10 mouse cellular contexts compared by ENCODE assay signal in the genomic region with DNA sequence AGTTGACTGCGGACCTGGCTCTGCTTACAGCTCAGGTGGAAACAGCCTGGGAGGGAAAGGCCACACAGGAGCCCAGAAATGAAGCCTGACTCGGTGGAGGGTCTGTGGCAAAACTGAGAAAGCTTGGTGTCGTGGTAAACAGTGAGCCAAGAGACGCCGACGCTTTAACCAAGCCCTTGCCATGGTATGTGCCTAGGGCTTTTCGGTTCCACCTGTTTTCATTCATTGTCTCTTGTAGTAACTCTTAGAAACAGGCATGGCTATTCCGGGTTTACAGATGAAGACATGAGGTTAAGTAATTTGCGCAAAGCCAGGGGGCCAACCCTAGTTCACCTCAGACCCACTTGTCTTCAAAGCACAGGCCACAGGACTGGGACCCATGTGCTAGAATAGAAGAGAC. TPM values are rescaled to one million over a fixed set of nuclear protein-coding genes. Genes with fewer than 3 reads are reported as not detected.
DNase-seq lines count a peak whose midpoint lies in the region; ATAC-seq and TF ChIP-seq lines count a peak whose summit lies in the region.
"Had no signal": no experiment of that assay in that cellular context is flagged by ENCODE, and none has a peak within 500 bp of the region (broad histone marks: within the 10 kb centered on the region; RNA-seq: fewer than 3 reads in every experiment).

No protein-coding gene starts in this region.

- peaks cover 9% of the 10 kb centered on the region for H3K4me1 ChIP-seq in forebrain, embryonic 15.5 days
- H3K4me1 ChIP-seq in liver, embryonic 14.5 days (replicated peaks; ENCODE audit: control insufficient read depth in 2 of 2, insufficient read depth in 2 of 2, low read length in 1 of 2): peaks cover 17 to 39% of the 10 kb centered on the region in 2 experiments

- H3K9ac ChIP-seq in forebrain, embryonic 15.5 days (replicated peaks): no peak overlapping the region
- H3K9ac ChIP-seq in liver, embryonic 14.5 days (replicated peaks): peak overlapping the region; percentile 80

- peak overlapping the region; percentile 99 for H3K27ac ChIP-seq in gastrocnemius, adult 2 months
- H3K27ac ChIP-seq in forebrain, embryonic 15.5 days (replicated peaks): no peak overlapping the region
- H3K27ac ChIP-seq in liver, embryonic 14.5 days: peak overlapping the region; percentile 97

- no peaks in the 10 kb centered on the region for H3K36me3 ChIP-seq in forebrain, embryonic 15.5 days
- H3K36me3 ChIP-seq in liver, embryonic 14.5 days (replicated peaks; ENCODE audit: control insufficient read depth, insufficient read depth, low read depth): peaks cover 11% of the 10 kb centered on the region

- intact Hi-C loops in gastrocnemius, adult 2 months (cut with DNase I): no loop called here

- peak overlapping the region; percentile 74 for H3K4me3 ChIP-seq in gastrocnemius, adult 2 months
- H3K4me3 ChIP-seq in forebrain, embryonic 15.5 days: peak overlapping the region; percentile 88
- peak overlapping the region; percentile 86 to 89 for H3K4me3 ChIP-seq in liver, embryonic 14.5 days (ENCODE audit: insufficient read depth in 1 of 2, low read depth in 2 of 2, low read length in 2 of 2)

- no peak for ATAC-seq in forebrain, embryonic 15.5 days (replicated peaks)
- no peak for ATAC-seq in liver, embryonic 14.5 days (ENCODE audit: insufficient read depth)

- 55% methylated on average over 9 of the region's 9 CpGs for WGBS in forebrain, embryonic 15.5 days
- 21% methylated on average over 9 of the region's 9 CpGs for WGBS in liver, embryonic 14.5 days (ENCODE audit: insufficient replicate concordance)

- no peak for DNase-seq in gastrocnemius, adult 2 months
- DNase-seq in gastrocnemius, adult 18-20 months (ENCODE audit: low spot score): no peak
- peak; percentile 70 for DNase-seq in A20 (ENCODE audit: low read depth, low spot score)
- DNase-seq in liver, embryonic 14.5 days (ENCODE audit: low read depth in 3 of 3, low spot score in 3 of 3): no peak
- no peak for DNase-seq in frontal cortex, adult 2 months (ENCODE audit: extremely low spot score in 1 of 2, low spot score in 1 of 2)
- no peak for DNase-seq in retina, postnatal 1 day
- no peak for DNase-seq in spleen, postnatal 10 days (ENCODE audit: low spot score in 2 of 2)
- DNase-seq: thymus, postnatal 25 days had no signal

- TF ChIP-seq EP300 in liver, embryonic 14.5 days (IDR thresholded peaks at IDR 0.05; ENCODE audit: low read depth): no peak

- no peaks in the 10 kb centered on the region for H3K9me3 ChIP-seq in forebrain, embryonic 15.5 days
- H3K9me3 ChIP-seq in liver, embryonic 14.5 days (ENCODE audit: control insufficient read depth, low read length): no peaks in the 10 kb centered on the region

- H3K27me3 ChIP-seq in forebrain, embryonic 15.5 days: peaks cover 6% of the 10 kb centered on the region; the same call in 1 of the 2 replicates
- H3K27me3 ChIP-seq in liver, embryonic 14.5 days (ENCODE audit: control insufficient read depth, insufficient read depth, low read length): no peaks in the 10 kb centered on the region

- no peak for TF ChIP-seq CTCF in gastrocnemius, adult 2 months (IDR thresholded peaks at IDR 0.05)
- no peak for TF ChIP-seq CTCF in liver, embryonic 14.5 days (IDR thresholded peaks at IDR 0.05; ENCODE audit: low read depth)

- H3K4me2 ChIP-seq in forebrain, embryonic 15.5 days (replicated peaks): peak overlapping the region; percentile 96
- peak overlapping the region; percentile 92 for H3K4me2 ChIP-seq in liver, embryonic 14.5 days (ENCODE audit: low read depth)

RNA-seq across cellular contexts. Expression of a gene that starts 1.0 kb away (rescaled TPM):
- 10 to 100 TPM; 46.2 to 67.4 TPM for total RNA-seq in gastrocnemius, adult 2 months (2021)
- total RNA-seq in gastrocnemius, adult 18-20 months (2021): 10 to 100 TPM; 54.3 to 62.4 TPM
- 18.3 and 19.0 TPM in 2 replicates for polyA plus RNA-seq in forebrain, embryonic 15.5 days (2015; fragmentation: Nextera tagmentation; extraction: Ambion mirVana)
- polyA plus RNA-seq in liver, embryonic 14.5 days (2012; rRNA removed): 81.8 and 106 TPM in 2 replicates
- polyA plus RNA-seq in liver, embryonic 14.5 days (2014; fragmentation: Nextera tagmentation; extraction: Ambion mirVana): 369 and 390 TPM in 2 replicates
- polyA plus RNA-seq in frontal cortex, adult 2 months (2012; rRNA removed): 33.9 and 36.1 TPM in 2 replicates

RNA-seq across cellular contexts. Expression of a gene that starts 23.9 kb away (rescaled TPM):
- total RNA-seq in gastrocnemius, adult 2 months (2021): under 1 TPM; 0.17 to 0.38 TPM
- total RNA-seq in gastrocnemius, adult 18-20 months (2021): under 1 TPM; 0.23 to 0.26 TPM
- polyA plus RNA-seq in forebrain, embryonic 15.5 days (2015; fragmentation: Nextera tagmentation; extraction: Ambion mirVana): 1.5 and 1.6 TPM in 2 replicates
- 0.04 and 0.07 TPM in 2 replicates for polyA plus RNA-seq in liver, embryonic 14.5 days (2012; rRNA removed)
- 0.16 and 0.47 TPM in 2 replicates for polyA plus RNA-seq in liver, embryonic 14.5 days (2014; fragmentation: Nextera tagmentation; extraction: Ambion mirVana)
- 0.26 and 0.44 TPM in 2 replicates for polyA plus RNA-seq in frontal cortex, adult 2 months (2012; rRNA removed)
- total RNA-seq: layer of hippocampus, postnatal 25 days had no signal

RNA-seq across cellular contexts. Expression of a gene that starts 55.0 kb away (rescaled TPM):
- 10 to 100 TPM; 93.3 to 95.0 TPM for total RNA-seq in gastrocnemius, adult 2 months (2021)
- 100 to 1,000 TPM in 1 of 2 experiments, 10 to 100 TPM in 1; 89.6 to 103 TPM for total RNA-seq in gastrocnemius, adult 18-20 months (2021)
- polyA plus RNA-seq in forebrain, embryonic 15.5 days (2015; fragmentation: Nextera tagmentation; extraction: Ambion mirVana): 7.0 and 8.0 TPM in 2 replicates
- 3.5 and 4.8 TPM in 2 replicates for polyA plus RNA-seq in liver, embryonic 14.5 days (2012; rRNA removed)
- polyA plus RNA-seq in liver, embryonic 14.5 days (2014; fragmentation: Nextera tagmentation; extraction: Ambion mirVana): 2.4 and 3.4 TPM in 2 replicates
- 6.2 and 6.8 TPM in 2 replicates for polyA plus RNA-seq in frontal cortex, adult 2 months (2012; rRNA removed)
